Mouse (Mus musculus): Measurements from ENCODE around the gene Gna15.

The Gna15 gene

DNA sequence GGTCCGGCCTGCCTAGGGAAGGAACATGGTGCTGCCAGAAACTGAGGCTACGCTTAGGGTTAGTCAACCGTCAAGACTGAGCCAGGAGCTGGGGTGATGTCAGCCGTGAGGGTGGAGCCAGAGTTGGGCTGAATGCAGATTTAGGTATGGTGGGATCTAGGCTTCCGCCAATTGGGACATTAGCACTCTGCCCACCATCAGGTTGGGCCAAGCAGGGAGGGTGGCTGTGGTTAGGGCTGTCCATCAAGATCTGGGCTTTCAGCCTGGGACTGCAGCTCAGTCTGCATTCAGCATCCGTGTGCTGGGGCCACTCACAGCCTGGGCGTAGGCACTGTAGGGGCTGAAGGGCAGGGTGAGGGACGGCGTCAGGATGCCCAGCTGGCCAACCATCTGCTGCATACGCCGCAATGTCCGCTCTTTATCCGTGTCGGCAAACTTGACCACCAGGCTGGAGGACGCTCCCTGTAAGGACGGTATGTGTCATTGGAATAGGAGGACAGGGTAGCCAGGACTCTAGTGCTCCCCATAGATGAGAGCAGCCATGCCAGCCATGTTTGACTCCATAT lies 56.3 kb downstream of the Gna15 start:
- no peak for DNase-seq (ENCODE audit: low spot score in 2 of 2)

GRCm38 (mm10) chr10:81466881-81467280 lies 57.1 kb downstream of the Gna15 start:
- no peak for DNase-seq (ENCODE audit: low spot score in 2 of 2)

DNA sequence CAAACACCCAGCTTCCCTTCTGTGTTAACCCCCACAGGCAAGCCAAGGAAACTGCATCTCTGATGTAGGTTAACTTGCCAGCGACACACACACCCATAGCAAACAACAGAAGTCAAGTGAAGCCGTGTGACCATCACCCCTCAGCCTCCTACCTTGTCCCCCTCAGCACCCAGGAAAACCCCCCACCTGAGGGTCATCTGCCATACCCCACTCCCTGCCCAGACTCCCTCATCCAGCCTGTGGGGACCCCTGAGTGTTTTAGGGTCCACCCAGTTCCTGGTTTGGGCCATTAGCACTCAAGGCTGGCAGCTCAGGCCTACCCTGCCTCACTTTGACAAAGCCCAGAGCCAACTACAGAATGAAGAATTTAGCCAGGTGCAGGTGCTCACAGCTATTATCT lies 58.0 kb downstream of the Gna15 start:
- DNase-seq (ENCODE audit: low spot score in 2 of 2): no peak

DNA sequence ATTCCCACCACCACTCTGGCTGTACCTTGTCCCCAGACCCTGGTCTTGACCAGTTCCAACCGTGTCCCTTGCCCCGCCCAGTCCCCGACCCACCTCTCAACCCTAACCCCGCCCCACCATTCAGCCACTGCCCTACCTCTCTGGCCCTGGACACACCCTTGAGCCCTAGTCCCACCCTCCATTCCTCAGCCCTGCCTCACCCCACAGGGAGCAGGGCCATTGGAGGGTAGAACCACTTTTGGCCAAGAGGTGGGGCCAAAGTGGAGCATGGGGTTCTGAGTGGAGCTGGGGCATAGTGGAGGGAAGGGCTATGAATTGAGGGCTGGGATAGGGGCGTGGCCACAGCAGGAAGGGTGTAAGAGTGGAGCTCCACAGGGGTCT lies 58.8 kb downstream of the Gna15 start:
- DNase-seq (ENCODE audit: low spot score in 2 of 2): no peak

- DNase-seq (ENCODE audit: low spot score in 2 of 2): peak in 1 of 2 experiments; percentile 27
Observed at GRCm38 (mm10) chr10:81464405-81465264, 59.4 kb downstream of the Gna15 start.

GRCm38 (mm10) chr10:81463531-81463930 lies 60.5 kb downstream of the Gna15 start:
- DNase-seq (ENCODE audit: low spot score in 2 of 2): no peak

DNA sequence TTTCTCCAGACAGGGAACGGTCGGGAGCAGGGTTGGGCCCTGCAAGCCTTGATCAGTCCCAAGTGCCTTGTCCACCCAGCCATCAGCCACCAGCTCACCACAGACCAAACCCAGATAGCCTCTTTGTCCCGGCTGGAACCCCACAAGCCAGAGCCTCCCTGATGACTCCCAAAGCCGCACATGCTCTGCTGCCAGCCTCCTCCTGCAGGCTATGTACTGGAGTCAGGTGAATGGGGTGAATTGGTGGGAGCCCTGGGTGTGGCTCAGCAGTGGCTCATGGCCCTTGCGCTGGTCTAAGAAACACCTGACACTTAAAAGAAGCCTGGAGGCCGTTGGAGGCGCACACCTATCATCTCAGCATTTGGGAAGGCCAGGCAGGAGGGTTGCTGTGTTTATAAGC lies 61.1 kb downstream of the Gna15 start:
- DNase-seq (ENCODE audit: low spot score in 2 of 2): no peak

GRCm38 (mm10) chr10:81462415-81462804 lies 61.6 kb downstream of the Gna15 start:
- DNase-seq (ENCODE audit: low spot score in 2 of 2): no peak

- no peak for DNase-seq (ENCODE audit: low spot score in 2 of 2)
Observed at GRCm38 (mm10) chr10:81461673-81462414, 62.2 kb downstream of the Gna15 start.

DNA sequence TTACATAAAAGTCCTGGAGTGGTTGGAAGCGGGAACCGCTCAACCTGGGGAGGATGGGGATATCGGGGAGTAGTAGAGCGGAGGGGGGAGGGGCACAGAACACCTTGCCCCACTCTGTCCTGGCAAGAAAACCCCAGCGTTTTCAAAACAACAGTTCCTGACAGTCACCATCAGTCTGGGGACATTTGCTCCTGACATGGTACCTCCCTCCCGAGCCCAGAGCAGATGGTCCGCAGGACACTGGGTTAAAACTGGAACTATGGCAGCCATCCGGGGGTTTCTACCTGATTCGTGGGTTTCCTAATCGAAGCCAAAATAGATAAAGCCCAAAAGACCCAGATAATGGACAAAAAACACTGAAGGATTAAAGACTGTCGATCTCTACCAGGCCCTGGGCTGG lies 63.1 kb downstream of the Gna15 start:
- DNase-seq (ENCODE audit: low spot score in 2 of 2): no peak

- no peak for DNase-seq (ENCODE audit: low spot score in 2 of 2)
Observed at GRCm38 (mm10) chr10:81460471-81460870, 63.6 kb downstream of the Gna15 start.

DNA sequence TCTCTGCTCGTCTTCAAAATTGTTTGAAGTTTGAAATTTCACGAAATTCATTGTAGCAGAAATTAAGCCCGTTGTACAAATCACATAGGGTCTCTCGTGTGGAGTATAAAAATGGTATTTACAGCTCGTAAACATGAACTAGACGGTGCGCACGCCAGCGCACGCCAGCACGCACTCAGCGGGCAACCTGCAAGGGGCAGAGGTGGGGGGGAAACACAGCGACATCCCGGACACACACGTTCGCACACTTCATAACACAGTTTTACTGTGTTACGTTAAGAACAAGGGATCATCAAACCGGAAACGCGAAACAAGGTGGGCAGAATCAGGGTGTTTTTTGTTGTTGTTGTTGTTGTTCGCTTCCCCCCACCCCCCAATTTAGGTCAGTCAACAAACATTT lies 64.6 kb downstream of the Gna15 start:
- no peak for DNase-seq (ENCODE audit: low spot score in 2 of 2)

- no peak for DNase-seq (ENCODE audit: low spot score in 2 of 2)
Observed at GRCm38 (mm10) chr10:81458267-81458666, 65.8 kb downstream of the Gna15 start.

- no peak for DNase-seq (ENCODE audit: low spot score in 2 of 2)
Observed at GRCm38 (mm10) chr10:81457624-81458023, 66.4 kb downstream of the Gna15 start.

GRCm38 (mm10) chr10:81456983-81457563 lies 67.0 kb downstream of the Gna15 start:
- no peak for DNase-seq (ENCODE audit: low spot score in 2 of 2)

GRCm38 (mm10) chr10:81455181-81455895 lies 68.7 kb downstream of the Gna15 start, which contains the start of gene Nfic:
Gene Nfic, minus strand, starts transcription at chr10:81455635.
- DNase-seq (ENCODE audit: low spot score in 2 of 2): no peak

- no peak for DNase-seq (ENCODE audit: low spot score in 2 of 2)
Observed at GRCm38 (mm10) chr10:81454106-81454505, 69.9 kb downstream of the Gna15 start.

DNA sequence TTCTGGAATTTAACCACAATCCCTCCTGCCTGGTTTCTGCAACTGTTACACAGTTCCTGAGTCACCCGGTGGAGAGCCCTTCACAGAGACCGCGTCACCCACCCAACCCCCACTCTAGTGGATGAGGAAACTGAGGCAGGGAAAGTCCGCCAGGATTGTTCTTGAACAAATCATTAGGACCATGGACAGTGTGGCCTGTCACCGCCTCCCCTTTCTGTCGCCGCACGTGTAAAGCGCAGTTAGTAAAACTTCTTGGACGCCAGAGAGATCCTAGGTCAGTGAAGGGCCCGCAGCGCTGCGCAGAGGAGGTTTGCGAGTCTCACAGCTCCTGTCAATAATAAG lies 71.1 kb downstream of the Gna15 start:
- no peak for DNase-seq (ENCODE audit: low spot score in 2 of 2)

Data from urinary bladder, adult 18-20 months (tissue).